Comparison of ENCODE assay signal across 13 mouse cellular contexts in genomic region chr2:52589514-52589913, GRCm38 (mm10).
DNase-seq lines count a peak whose midpoint lies in the region; ATAC-seq and TF ChIP-seq lines count a peak whose summit lies in the region.
"Had no signal": no experiment of that assay in that cellular context is flagged by ENCODE, and none has a peak within 500 bp of the region (broad histone marks: within the 10 kb centered on the region; RNA-seq: fewer than 3 reads in every experiment).

No protein-coding gene starts in this region.

- peak overlapping the region; percentile 84; the same call in 1 of the 2 replicates for H3K27ac ChIP-seq in heart, embryonic 10.5 days
- 0 out of 2 replicates have a peak overlapping the region, but pooled peaks have one; percentile 64 for H3K27ac ChIP-seq in midbrain, embryonic 10.5 days (replicated peaks)
- H3K27ac ChIP-seq in midbrain, embryonic 11.5 days (ENCODE audit: low read depth, low read length): no peak overlapping the region
- H3K27ac ChIP-seq in stomach, postnatal 0 days (replicated peaks): no peak overlapping the region

- intact Hi-C loops in heart, postnatal 10 days (cut with DNase I): no loop called here

- WGBS in heart, embryonic 10.5 days: 79% methylated on average over 4 of the region's 4 CpGs
- WGBS in midbrain, embryonic 10.5 days: 84% methylated on average over 4 of the region's 4 CpGs
- 86% methylated on average over 4 of the region's 4 CpGs for WGBS in midbrain, embryonic 11.5 days
- 88% methylated on average over 4 of the region's 4 CpGs for WGBS in stomach, postnatal 0 days

- no peak for ATAC-seq in midbrain, embryonic 11.5 days (ENCODE audit: low FRiP score)
- ATAC-seq in stomach, postnatal 0 days (ENCODE audit: low FRiP score, low TSS enrichment): no peak
- ATAC-seq: forebrain, embryonic 16.5 days; intestine, embryonic 16.5 days had no signal

- TF ChIP-seq CTCF in stomach, postnatal 0 days (IDR thresholded peaks at IDR 0.05; ENCODE audit: low read depth): peak; percentile 41; the same call in 1 of the 2 replicates

- DNase-seq in heart, embryonic 10.5 days (ENCODE audit: low spot score): no peak
- DNase-seq in heart, postnatal 10 days: no peak
- no peak for DNase-seq in midbrain, embryonic 10.5 days (ENCODE audit: low spot score)
- no peak for DNase-seq in midbrain, embryonic 11.5 days (ENCODE audit: low spot score, missing footprints)
- DNase-seq in induced T-regulatory cell, adult 2 months (ENCODE audit: low read depth): peak; percentile 25
- DNase-seq in stomach, postnatal 0 days (ENCODE audit: low spot score): no peak
- DNase-seq in layer of hippocampus, adult 8-10 months (ENCODE audit: low spot score in 2 of 2): no peak
- no peak for DNase-seq in Muller cell, postnatal 12 days (ENCODE audit: inconsistent ontology term)
- DNase-seq: adrenal gland, adult 2 months; layer of hippocampus, postnatal 36 days; retina, postnatal 1 day had no signal

- no peak overlapping the region for H3K4me2 ChIP-seq in midbrain, embryonic 11.5 days
- no peak overlapping the region for H3K4me2 ChIP-seq in stomach, postnatal 0 days (replicated peaks; ENCODE audit: low read depth)

- H3K9me3 ChIP-seq in heart, embryonic 10.5 days: no peaks in the 10 kb centered on the region
- H3K9me3 ChIP-seq in midbrain, embryonic 10.5 days (replicated peaks): no peaks in the 10 kb centered on the region
- no peaks in the 10 kb centered on the region for H3K9me3 ChIP-seq in midbrain, embryonic 11.5 days (ENCODE audit: control insufficient read depth, low read length)
- no peaks in the 10 kb centered on the region for H3K9me3 ChIP-seq in stomach, postnatal 0 days (ENCODE audit: control insufficient read depth, low read length)

- peaks cover 16% of the 10 kb centered on the region for H3K4me1 ChIP-seq in heart, embryonic 10.5 days
- H3K4me1 ChIP-seq in midbrain, embryonic 10.5 days: peaks cover 10% of the 10 kb centered on the region
- H3K4me1 ChIP-seq in midbrain, embryonic 11.5 days (ENCODE audit: control insufficient read depth, insufficient read depth, low read length): no peaks in the 10 kb centered on the region
- H3K4me1 ChIP-seq in stomach, postnatal 0 days (replicated peaks; ENCODE audit: control insufficient read depth, insufficient read depth): no peaks in the 10 kb centered on the region

- no peak overlapping the region for H3K4me3 ChIP-seq in heart, embryonic 10.5 days
- no peak overlapping the region for H3K4me3 ChIP-seq in midbrain, embryonic 10.5 days
- H3K4me3 ChIP-seq in midbrain, embryonic 11.5 days (ENCODE audit: low read depth, low read length): no peak overlapping the region
- no peak overlapping the region for H3K4me3 ChIP-seq in stomach, postnatal 0 days (ENCODE audit: low read depth, low read length)

- no peaks in the 10 kb centered on the region for H3K36me3 ChIP-seq in heart, embryonic 10.5 days
- H3K36me3 ChIP-seq in midbrain, embryonic 10.5 days: no peaks in the 10 kb centered on the region
- no peaks in the 10 kb centered on the region for H3K36me3 ChIP-seq in midbrain, embryonic 11.5 days (ENCODE audit: control insufficient read depth, insufficient read depth, low read length)
- H3K36me3 ChIP-seq in stomach, postnatal 0 days (ENCODE audit: control insufficient read depth, insufficient read depth, low read length): no peaks in the 10 kb centered on the region

- no peak overlapping the region for H3K9ac ChIP-seq in midbrain, embryonic 11.5 days (ENCODE audit: low read length)
- H3K9ac ChIP-seq in stomach, postnatal 0 days (ENCODE audit: low read length): no peak overlapping the region

- no peaks in the 10 kb centered on the region for H3K27me3 ChIP-seq in heart, embryonic 10.5 days (ENCODE audit: insufficient read depth, poor library complexity, severe bottlenecking)
- no peaks in the 10 kb centered on the region for H3K27me3 ChIP-seq in midbrain, embryonic 10.5 days (ENCODE audit: low read depth, poor library complexity, severe bottlenecking)
- H3K27me3 ChIP-seq in midbrain, embryonic 11.5 days (ENCODE audit: control insufficient read depth, insufficient read depth, low read length): no peaks in the 10 kb centered on the region
- no peaks in the 10 kb centered on the region for H3K27me3 ChIP-seq in stomach, postnatal 0 days (ENCODE audit: control insufficient read depth, insufficient read depth, low read length)

- TF ChIP-seq EP300 in stomach, postnatal 0 days (optimal IDR thresholded peaks at IDR 0.05): no peak

Comparison
In these comparisons a context has a peak if more than half of its experiments do, and no peak if none do; other contexts are left out.
1. H3K27ac ChIP-seq: peak in heart, embryonic 10.5 days (single experiment) and midbrain, embryonic 10.5 days (single experiment); none in midbrain, embryonic 11.5 days (single experiment) and stomach, postnatal 0 days (single experiment).